Mouse (Mus musculus) cerebellum, postnatal 25 days (tissue): ENCODE data around the gene Cacna2d3.

Source experiments
- DNase-seq, 2 experiments: peaks; one replicate each; pipeline ENCODE4 v3.0.0; 2021; ENCODE audit warnings: mixed read lengths in 2 of 2

The Cacna2d3 gene

DNA sequence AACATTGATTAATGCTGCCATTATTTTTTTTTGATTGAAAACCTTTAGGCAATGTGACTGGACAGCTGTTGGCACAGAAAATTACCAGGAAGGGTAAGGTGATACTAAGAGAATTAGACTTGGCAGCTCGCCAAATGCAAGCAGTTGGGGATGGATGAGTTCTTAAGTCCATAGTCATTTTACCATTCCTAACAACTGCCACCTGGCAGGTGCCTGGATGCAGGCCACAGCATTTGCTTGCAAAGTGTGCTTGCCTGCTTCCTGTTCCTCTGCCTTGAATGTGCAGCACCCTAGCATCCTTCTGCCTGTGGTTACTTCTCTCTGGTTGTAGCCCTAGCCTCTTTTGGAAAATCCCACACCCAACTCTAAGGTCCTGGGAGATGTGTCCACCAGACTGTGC lies 236.2 kb downstream of the Cacna2d3 start:
- peak; percentile 63 to 72 for DNase-seq

GRCm38 (mm10) chr14:29478403-29478983 lies 243.2 kb downstream of the Cacna2d3 start:
- no peak for DNase-seq

- no peak for DNase-seq
Observed at GRCm38 (mm10) chr14:29464277-29464676, 257.4 kb downstream of the Cacna2d3 start.

DNA sequence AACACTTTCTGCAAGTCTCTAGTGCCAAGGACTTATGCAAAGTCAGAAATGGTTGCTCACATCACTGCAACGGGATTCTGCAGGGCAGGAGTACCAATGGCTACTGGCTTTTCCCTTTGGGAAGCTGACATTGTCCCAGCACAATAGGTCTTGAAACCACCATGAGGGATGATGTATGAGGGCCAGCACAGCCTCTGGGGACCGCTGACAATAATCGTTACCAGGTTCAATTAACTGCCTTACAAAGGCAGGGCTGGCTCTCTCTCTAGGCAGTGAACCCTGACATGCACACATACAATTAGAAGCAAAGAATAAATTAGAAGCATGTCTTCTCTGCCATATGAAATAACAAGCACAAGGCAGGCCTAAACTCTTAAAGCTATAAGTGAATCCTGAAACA lies 272.5 kb downstream of the Cacna2d3 start:
- no peak for DNase-seq

GRCm38 (mm10) chr14:29443091-29444026 lies 278.3 kb downstream of the Cacna2d3 start:
- peak; percentile 71 to 79 for DNase-seq

GRCm38 (mm10) chr14:29442476-29442875 lies 279.2 kb downstream of the Cacna2d3 start:
- no peak for DNase-seq

DNA sequence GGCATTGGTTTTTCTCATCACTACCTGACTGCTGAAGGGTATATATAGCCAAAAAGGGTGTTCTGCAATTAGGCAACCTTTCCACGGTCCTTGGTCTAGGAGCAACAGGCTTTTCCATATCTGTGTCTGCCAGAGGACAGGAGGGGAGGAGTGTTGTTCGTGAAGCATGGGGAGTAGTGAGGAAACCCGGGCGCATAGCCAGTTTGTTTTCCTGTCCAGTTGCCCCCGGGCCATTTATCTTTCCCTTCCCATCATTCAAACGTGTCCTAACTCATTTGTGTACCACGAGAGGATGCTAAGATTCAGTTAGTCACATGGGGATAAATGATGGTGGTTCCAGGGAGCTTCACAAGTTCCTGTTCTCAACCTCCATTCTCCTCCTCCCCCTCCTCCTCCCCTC lies 283.0 kb downstream of the Cacna2d3 start:
- no peak for DNase-seq

GRCm38 (mm10) chr14:29438251-29438650 lies 283.4 kb downstream of the Cacna2d3 start:
- DNase-seq: no peak

GRCm38 (mm10) chr14:29435203-29435602 lies 286.5 kb downstream of the Cacna2d3 start:
- DNase-seq: no peak

GRCm38 (mm10) chr14:29433716-29434115 lies 287.9 kb downstream of the Cacna2d3 start:
- peak; percentile 39 to 46 for DNase-seq

GRCm38 (mm10) chr14:29433076-29433714 lies 288.5 kb downstream of the Cacna2d3 start:
- peak in 1 of 2 experiments; percentile 27 for DNase-seq

- no peak for DNase-seq
Observed at GRCm38 (mm10) chr14:29429788-29430187, 291.9 kb downstream of the Cacna2d3 start.

DNA sequence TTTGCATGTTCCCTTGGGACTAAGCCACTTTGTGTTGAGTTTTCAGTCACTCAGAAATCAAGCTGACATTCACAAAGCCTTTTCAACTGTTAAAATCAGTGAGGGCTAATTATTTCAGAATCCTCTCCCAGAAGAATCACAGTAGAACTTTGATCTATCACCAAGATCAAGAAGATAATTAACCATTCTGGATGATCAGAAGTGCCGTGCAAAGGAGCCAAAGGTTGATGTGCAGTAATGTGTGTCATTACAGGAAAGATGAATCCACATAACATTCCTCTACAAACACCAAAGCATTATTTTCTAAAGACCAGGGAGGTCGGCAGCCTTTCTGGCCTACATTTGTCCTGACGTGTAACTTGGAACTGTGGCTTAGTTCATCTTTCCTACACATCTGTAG lies 296.0 kb downstream of the Cacna2d3 start:
- no peak for DNase-seq

GRCm38 (mm10) chr14:29425208-29425607 lies 296.5 kb downstream of the Cacna2d3 start:
- DNase-seq: no peak

DNA sequence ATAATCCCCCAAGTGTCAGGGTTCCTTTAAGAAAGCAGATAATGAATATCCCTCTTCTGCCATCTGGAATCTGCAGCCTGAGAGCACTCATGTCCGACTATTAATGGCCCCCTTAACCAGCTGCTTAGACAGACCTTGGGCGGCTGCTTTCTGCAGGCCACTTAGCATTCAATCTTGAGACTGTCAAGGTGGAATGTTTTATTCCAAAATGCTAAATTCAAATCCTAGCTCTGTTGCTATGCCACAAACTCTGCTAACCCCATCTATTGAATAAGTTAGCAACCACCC lies 315.8 kb downstream of the Cacna2d3 start:
- no peak for DNase-seq

GRCm38 (mm10) chr14:29405125-29405877 lies 316.4 kb downstream of the Cacna2d3 start:
- peak in 1 of 2 experiments; percentile 33 for DNase-seq

DNA sequence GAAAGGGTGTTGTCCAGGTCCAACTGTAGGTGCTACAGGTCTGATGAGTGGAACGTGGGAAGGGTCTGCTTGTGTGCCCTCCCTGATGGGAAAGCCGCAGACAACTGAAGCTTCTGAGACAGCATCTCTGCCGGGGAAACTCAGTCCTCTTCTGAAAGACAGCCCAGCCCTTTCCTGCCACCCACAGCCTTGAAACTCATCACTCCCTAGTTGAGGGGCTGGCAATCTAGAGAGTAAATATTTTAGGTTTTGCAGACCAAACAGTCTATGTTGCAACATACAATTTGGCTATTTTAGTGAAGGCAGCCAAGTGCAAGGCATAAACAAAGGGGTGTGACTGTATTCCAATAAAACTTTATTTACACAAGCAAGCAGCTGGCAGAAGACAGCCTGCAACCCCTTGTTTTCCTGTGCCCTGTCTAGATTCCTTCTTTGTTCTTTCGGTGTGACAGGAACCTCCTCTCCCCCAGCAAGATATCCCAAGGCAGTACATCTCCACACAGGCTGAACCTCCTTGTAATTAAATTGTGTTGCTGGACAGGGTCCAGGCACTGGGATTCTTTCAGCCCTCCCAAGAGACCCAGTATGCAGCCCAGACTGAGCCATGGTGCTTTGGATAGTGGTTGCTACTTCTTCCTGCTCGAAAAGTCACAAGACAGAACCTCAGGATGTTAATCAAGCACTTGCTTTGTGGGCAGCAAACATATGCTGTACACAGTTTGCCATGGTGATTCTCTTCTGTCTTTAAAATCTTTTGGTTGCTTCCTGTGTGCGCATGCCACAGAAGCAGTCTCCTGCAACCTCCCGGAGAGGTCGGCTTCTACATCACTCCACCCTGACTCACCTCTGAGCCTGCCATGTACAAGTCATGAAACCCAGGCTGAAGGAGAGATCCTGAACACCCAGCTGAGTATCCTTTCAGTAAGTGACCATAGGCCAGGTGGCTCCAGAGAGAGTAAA lies 317.5 kb downstream of the Cacna2d3 start:
- no peak for DNase-seq

- no peak for DNase-seq
Observed at GRCm38 (mm10) chr14:29402471-29402870, 319.2 kb downstream of the Cacna2d3 start.

DNA sequence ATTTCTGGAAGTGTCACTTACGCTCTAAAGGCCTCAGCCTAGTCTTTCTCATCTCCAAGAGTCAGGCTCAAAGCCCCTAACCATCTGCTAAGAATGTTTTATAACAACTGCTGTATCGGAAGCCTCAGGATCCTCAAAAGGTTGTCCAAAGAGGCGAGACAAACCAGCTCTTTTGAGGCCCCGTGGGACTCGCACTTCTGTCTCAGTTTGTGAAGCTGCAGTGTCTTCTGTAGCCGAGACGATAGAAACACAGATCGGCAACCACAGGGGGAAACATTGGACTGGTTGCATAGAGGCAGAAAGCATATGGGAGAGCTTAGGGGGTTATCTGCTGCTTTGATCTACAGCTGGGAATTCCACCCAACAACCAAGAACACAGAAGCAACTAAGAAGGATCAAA lies 327.9 kb downstream of the Cacna2d3 start:
- no peak for DNase-seq

DNA sequence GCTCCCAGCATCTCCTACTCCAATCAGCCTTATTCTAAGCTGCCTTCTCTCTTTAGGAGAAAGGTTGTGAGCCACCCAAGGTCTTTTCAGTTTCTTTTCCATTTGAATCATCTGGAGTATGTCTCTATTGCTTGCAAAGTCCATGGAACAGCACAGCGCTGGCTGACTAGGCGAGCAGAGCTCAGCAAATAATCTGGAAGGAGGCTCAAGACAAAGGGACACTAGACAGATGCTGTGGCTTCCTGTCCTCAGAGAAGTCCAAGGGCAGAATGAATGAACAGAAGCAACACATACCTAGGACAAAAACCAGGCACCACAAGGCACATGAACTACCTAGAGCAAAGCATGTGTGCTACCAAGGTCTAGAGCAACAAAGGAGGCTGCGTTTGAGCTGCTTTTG lies 328.8 kb downstream of the Cacna2d3 start:
- DNase-seq: no peak

- DNase-seq: peak in 1 of 2 experiments; percentile 17
Observed at GRCm38 (mm10) chr14:29391489-29391888, 330.2 kb downstream of the Cacna2d3 start.

DNA sequence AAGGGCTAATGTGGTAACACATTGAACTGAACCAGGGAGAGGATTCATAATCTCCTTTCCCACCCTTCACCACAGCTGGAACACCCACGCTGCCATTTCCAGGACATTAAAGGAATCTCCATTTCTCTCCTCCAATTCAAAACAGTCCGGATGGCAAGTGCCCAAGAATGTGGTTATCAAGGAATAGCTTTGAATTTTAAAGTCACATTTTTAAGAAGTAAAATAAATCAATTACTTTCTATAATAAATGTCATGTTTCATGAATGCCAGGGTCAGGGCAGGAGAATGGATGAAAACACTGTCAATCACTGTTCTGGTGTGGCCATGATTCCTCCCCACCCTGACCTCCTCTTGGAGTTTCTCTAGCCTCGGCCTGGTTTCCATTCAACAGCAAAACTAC lies 333.9 kb downstream of the Cacna2d3 start:
- DNase-seq: no peak
